Mouse (Mus musculus) urinary bladder, postnatal 14 days (tissue): ENCODE data around the gene Slc7a1.

Source experiments
- DNase-seq: peaks from one replicate; pipeline ENCODE4 v3.0.0; 2021; ENCODE audit warnings: low spot score

The Slc7a1 gene

GRCm38 (mm10) chr5:148314931-148315330, 84.8 kb downstream of the Slc7a1 start:
- no peak for DNase-seq

DNA sequence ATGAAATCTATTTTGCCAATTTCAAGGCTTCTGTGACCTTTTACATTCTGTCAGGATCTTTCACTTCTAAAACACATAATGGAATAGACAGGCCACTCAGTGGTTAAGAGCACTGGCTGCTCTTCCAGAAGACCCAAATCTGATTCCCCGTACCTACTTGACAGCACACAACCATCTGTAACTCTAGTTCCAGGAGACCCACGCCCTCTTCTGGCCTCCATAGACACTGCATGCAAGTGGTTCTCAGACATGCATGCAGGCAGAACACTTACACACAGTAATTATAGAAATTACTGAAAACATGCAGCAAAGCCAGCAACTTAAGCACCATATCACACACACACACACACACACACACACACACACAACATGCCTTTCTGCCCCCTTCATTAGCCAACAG, 87.3 kb downstream of the Slc7a1 start:
- no peak for DNase-seq

DNA sequence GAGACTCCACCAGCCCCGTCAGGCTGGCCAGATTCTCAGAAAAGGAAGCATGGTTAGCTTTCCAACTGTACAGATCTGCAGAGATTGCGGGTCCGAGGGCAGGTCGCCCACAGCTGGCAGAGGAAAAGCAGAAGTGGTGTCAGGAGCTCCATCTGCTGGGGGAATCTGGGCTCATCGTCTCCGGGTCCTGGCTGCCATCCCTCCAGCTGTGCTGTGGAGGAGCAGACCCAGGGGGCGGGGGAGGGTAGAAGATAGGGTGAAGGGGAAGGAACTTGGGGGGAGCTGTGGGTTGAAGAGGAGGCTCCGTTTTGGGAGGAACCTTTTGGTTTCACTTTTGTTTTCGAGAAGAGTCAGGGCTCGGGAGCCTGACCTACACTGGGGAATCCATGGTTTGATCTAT, 88.9 kb downstream of the Slc7a1 start:
- DNase-seq, result no peak

DNA sequence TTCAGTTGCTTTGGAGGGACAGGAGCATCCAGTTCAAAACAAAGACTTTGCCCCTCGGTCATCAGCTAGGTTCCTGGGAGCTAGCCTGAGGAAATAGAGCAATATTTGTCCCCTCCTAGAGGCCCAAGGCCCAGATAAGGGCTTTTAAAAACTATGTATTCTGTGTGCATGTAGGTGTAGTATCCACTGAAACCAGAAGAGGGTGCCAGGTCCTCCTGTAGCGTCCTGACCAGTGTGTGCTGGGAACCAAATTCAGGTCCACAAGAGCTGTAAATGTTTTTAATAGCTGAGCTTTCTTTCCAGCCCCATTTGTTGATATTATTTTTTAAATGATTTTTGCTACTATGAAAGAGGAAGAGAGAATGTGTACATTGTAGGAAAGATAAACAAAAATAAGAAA, 95.6 kb downstream of the Slc7a1 start:
- DNase-seq, result no peak

GRCm38 (mm10) chr5:148302968-148303367, 96.7 kb downstream of the Slc7a1 start:
- no peak for DNase-seq

DNA sequence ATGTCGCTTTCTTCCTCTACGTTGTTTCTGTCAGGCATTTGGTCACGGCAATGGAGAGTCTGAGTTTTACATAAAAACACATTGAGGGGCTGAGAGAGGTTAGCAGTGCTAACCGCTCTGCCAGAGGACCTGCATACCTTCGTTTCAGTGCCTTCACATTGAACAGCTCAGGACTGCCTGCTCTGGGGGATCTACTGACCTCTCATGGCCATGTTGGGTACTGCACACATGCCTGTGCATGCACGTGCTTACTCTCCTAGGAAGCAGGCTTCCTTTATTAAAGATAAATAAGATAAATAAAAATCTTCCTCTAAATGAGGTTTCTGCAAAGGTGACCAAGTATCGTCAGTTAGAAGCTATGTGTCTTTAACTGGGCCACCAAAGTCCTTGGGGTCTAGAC, 106.4 kb downstream of the Slc7a1 start:
- no peak for DNase-seq

- DNase-seq, result no peak
Observed at GRCm38 (mm10) chr5:148292862-148293261, 106.8 kb downstream of the Slc7a1 start.

DNA sequence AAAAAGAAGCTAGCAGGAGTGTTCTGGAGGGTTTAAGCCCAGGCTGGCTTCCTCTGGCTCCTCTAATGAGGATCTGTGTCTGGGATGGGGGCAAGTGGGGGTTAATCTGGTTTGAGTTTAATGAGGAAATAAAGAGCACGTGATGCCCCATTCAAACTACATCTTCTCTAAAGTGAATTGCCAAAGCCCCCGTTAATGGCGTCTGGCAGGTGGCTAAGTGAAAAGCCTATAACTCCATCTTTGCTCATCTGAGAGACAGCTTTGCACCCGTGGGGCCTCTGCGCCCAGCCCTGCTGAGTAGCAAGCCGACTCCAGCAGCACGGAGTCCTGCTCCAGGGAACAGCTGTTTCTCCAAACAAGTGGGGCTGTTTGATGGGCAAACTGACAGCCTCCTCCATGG, 109.8 kb downstream of the Slc7a1 start:
- DNase-seq, result no peak

GRCm38 (mm10) chr5:148288804-148289203, 110.9 kb downstream of the Slc7a1 start:
- no peak for DNase-seq

DNA sequence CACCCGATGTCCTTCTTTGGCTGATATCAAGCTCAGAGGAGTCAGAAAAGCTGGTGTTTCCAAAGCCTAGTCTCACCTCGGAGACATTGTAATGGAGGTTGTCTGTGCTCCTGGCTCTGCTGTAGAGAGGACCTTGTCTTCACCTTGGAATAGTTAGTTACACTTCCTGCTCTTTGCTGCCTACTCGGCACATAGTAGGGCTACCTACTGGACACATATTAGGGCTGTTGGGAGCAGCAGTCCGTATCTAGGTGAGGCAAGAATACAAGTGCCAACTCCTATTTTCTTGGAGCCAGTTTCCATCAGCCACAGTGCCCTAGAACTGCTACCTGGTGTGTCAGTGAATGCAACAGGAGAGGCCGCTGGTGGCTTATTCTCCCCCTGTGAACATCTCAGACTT, 112.2 kb downstream of the Slc7a1 start:
- DNase-seq, result no peak

DNA sequence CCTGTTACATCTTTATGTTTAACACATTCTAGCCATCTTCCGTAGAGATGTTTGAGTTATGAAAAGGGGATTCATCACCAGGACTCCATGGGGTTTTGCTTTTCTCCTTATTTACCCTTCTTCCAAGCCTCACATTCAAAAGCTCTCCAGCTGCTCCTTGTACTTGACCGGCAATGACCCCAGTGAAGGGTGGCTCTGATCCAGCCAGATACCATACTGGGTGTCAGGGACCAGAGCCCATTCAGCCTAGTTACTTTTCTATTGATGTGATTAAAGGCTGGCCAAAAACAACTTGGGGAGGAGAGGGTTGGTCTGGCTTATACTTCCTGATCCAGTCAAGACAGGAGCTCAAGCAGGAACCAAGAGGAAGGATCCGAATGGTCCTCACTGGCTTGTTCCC, 116.1 kb downstream of the Slc7a1 start:
- no peak for DNase-seq

DNA sequence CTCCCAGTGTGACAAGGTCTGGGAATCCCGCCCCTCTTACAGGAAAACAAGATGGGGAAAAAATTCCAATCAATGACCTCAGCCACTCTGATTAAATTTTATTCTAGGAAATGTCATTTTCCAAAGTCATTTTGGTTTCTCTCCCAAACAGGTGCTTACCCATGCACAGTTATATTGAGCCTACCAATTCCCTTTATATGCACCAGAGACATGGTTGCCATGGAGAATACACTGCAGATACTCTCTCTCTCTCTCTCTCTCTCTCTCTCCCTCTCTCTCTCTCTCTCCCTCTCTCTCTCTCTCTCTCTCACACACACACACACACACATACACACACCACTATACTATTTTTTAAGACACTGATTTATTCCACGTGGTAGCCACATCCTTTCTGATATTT, 116.5 kb downstream of the Slc7a1 start:
- DNase-seq, result no peak

- no peak for DNase-seq
Observed at GRCm38 (mm10) chr5:148282631-148283030, 117.1 kb downstream of the Slc7a1 start.

GRCm38 (mm10) chr5:148282093-148282492, 117.6 kb downstream of the Slc7a1 start:
- DNase-seq, result no peak

DNA sequence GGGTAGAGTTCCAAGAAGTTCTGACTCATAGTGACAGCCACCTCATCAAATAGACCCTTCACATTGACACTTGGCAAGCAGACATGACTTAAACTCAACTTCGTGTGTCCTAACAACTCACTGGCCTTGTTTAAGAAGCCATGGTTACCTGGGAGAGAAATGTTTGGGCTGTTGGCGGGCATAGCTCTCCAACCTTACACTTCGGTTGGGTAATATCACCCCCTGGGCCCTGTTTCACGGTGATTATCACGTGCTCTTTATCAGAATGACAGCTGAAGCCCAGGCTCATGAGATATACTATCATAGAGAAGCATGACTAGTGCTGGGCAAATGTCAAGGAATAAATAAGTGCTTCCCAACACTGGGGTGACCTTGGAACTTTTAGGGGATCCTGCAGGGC, 119.4 kb downstream of the Slc7a1 start:
- DNase-seq, result no peak

DNA sequence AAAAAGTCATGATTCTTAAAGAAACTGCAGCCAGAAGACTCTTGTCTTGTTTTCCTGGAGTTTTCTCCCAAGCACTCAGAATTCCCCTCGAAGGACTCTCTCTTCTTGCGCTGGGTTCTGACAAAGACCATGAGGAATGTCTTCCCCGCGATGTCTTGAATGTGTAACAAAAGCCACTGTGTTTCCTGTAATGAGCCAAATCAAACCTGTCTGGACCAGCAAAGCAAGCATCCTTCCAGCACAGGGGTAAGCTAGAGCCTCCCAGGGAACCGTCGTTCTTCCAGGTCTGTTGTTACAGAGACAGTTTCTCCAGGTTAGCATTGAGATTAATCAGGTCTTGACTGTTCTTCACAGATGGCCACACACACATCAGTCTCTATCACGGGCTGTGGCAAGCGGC, 121.5 kb downstream of the Slc7a1 start:
- DNase-seq, result no peak
